Comparison of ENCODE assay signal across 27 mouse cellular contexts in genomic region chr3:90589947-90590346, GRCm38 (mm10). TPM values are rescaled to one million over a fixed set of nuclear protein-coding genes. Genes with fewer than 3 reads are reported as not detected.
A peak's percentile ranks its signal among the peaks of the same experiment; 100 is the strongest.
DNase-seq lines count a peak whose midpoint lies in the region; ATAC-seq and TF ChIP-seq lines count a peak whose summit lies in the region.
"Had no signal": no experiment of that assay in that cellular context is flagged by ENCODE, and none has a peak within 500 bp of the region (broad histone marks: within the 10 kb centered on the region; RNA-seq: fewer than 3 reads in every experiment).

TSS of gene S100a2 (plus strand) at chr3:90590247.

- ATAC-seq in liver, embryonic 15.5 days (ENCODE audit: insufficient read depth) = no peak
- ATAC-seq in inflammation-experienced regulatory T-cells, adult 6 months = no peak
- ATAC-seq: forebrain, postnatal 0 days; midbrain, embryonic 16.5 days had no signal

- H3K27ac ChIP-seq in liver, embryonic 15.5 days (replicated peaks) = peak within 1 kb of the TSS; percentile 53; the same call in 1 of the 2 replicates
- H3K27ac ChIP-seq in thymus, adult 2 months (ENCODE audit: control insufficient read depth, insufficient read depth, low read length) = peak within 1 kb of the TSS; percentile 56
- peak within 1 kb of the TSS; percentile 62; the same call in 1 of the 2 replicates for H3K27ac ChIP-seq in olfactory bulb, adult 2 months (ENCODE audit: insufficient read depth, low read depth, low read length)
- H3K27ac ChIP-seq in cerebellum, adult 2 months (ENCODE audit: insufficient read depth, low read length) = no peak within 1 kb of the TSS
- H3K27ac ChIP-seq: heart, adult 2 months; hindbrain, embryonic 13.5 days; kidney, postnatal 0 days; left cerebral cortex, adult 2 months; midbrain, embryonic 10.5 days had no signal

- 49% methylated on average over 8 of the region's 8 CpGs for WGBS in liver, embryonic 15.5 days (ENCODE audit: insufficient replicate concordance)
- 92% methylated on average over 8 of the region's 8 CpGs for WGBS in thymus, adult 2 months
- 94% methylated on average over 8 of the region's 8 CpGs for WGBS in olfactory bulb, adult 2 months
- WGBS in cerebellum, adult 2 months = 93% methylated on average over 8 of the region's 8 CpGs

- H3K9ac ChIP-seq in liver, embryonic 15.5 days = no peak within 1 kb of the TSS
- H3K9ac ChIP-seq: forebrain, postnatal 0 days; hindbrain, embryonic 13.5 days; lung, embryonic 14.5 days had no signal

- H3K4me1 ChIP-seq in liver, embryonic 15.5 days (replicated peaks) = peaks cover 3% of the 10 kb centered on the region; the same call in 1 of the 2 replicates
- H3K4me1 ChIP-seq in thymus, adult 2 months (replicated peaks; ENCODE audit: control insufficient read depth, insufficient read depth, low read length) = peaks cover 39% of the 10 kb centered on the region
- H3K4me1 ChIP-seq in olfactory bulb, adult 2 months (ENCODE audit: control insufficient read depth, insufficient read depth, low read length) = peaks cover 23% of the 10 kb centered on the region
- H3K4me1 ChIP-seq in cerebellum, adult 2 months (ENCODE audit: control insufficient read depth, insufficient read depth, low read length) = no peaks in the 10 kb centered on the region; the same call in 1 of the 2 replicates
- H3K4me1 ChIP-seq: hindbrain, embryonic 13.5 days; midbrain, embryonic 10.5 days had no signal

- H3K4me3 ChIP-seq in liver, embryonic 15.5 days (replicated peaks) = no peak within 1 kb of the TSS
- H3K4me3 ChIP-seq in thymus, adult 2 months (ENCODE audit: control insufficient read depth, insufficient read depth, low read length) = no peak within 1 kb of the TSS
- no peak within 1 kb of the TSS for H3K4me3 ChIP-seq in olfactory bulb, adult 2 months (ENCODE audit: insufficient read depth, low read depth, low read length)
- no peak within 1 kb of the TSS for H3K4me3 ChIP-seq in cerebellum, adult 2 months (replicated peaks; ENCODE audit: insufficient read depth, low read depth, low read length)
- H3K4me3 ChIP-seq: heart, adult 2 months; hindbrain, embryonic 13.5 days; left cerebral cortex, adult 2 months; midbrain, embryonic 10.5 days had no signal

- H3K36me3 ChIP-seq in liver, embryonic 15.5 days (replicated peaks) = no peaks in the 10 kb centered on the region
- H3K36me3 ChIP-seq in thymus, adult 2 months (ENCODE audit: control insufficient read depth, insufficient read depth, low read length) = no peaks in the 10 kb centered on the region
- H3K36me3 ChIP-seq: hindbrain, embryonic 13.5 days; midbrain, embryonic 10.5 days had no signal

- TF ChIP-seq CTCF in thymus, adult 2 months (IDR thresholded peaks at IDR 0.05; ENCODE audit: borderline replicate concordance, control insufficient read depth, extremely low read depth, insufficient read depth, low read length, poor library complexity) = no peak
- no peak for TF ChIP-seq CTCF in olfactory bulb, adult 2 months (IDR thresholded peaks at IDR 0.05; ENCODE audit: insufficient read depth, low read depth, low read length)
- TF ChIP-seq CTCF in cerebellum, adult 2 months (IDR thresholded peaks at IDR 0.05; ENCODE audit: borderline replicate concordance, insufficient read depth, low read depth, low read length) = no peak

- H3K27me3 ChIP-seq in liver, embryonic 15.5 days = no peaks in the 10 kb centered on the region
- no peaks in the 10 kb centered on the region for H3K27me3 ChIP-seq in thymus, adult 2 months (ENCODE audit: control insufficient read depth, insufficient read depth, low read length)
- no peaks in the 10 kb centered on the region for H3K27me3 ChIP-seq in cerebellum, adult 2 months (ENCODE audit: control insufficient read depth, insufficient read depth, low read length)
- H3K27me3 ChIP-seq: hindbrain, embryonic 13.5 days had no signal

- TF ChIP-seq POLR2A in thymus, adult 2 months (IDR thresholded peaks at IDR 0.05; ENCODE audit: control insufficient read depth, extremely low read depth, insufficient read depth, low read length, poor library complexity) = no peak
- no peak for TF ChIP-seq POLR2A in olfactory bulb, adult 2 months (IDR thresholded peaks at IDR 0.05; ENCODE audit: insufficient read depth, low read depth, low read length)
- TF ChIP-seq POLR2A in cerebellum, adult 2 months (IDR thresholded peaks at IDR 0.05; ENCODE audit: borderline replicate concordance, insufficient read depth, low read length) = no peak

- DNase-seq in liver = no peak
- no peak for DNase-seq in thymus, adult 2 months
- no peak for DNase-seq in thymus, postnatal 36 days
- no peak for DNase-seq in cerebellum, adult 2 months
- DNase-seq: adrenal gland, postnatal 36 days; cerebellum, adult 9-10 months; forebrain, postnatal 0 days; gastrocnemius, postnatal 36 days; heart, adult 2 months; heart, postnatal 36 days; lung, embryonic 14.5 days; lung, postnatal 36 days; right cerebral cortex, postnatal 14 days had no signal

- H3K4me2 ChIP-seq in liver, embryonic 15.5 days = no peak within 1 kb of the TSS; the same call in 1 of the 2 replicates
- H3K4me2 ChIP-seq: hindbrain, embryonic 13.5 days; lung, embryonic 14.5 days had no signal

- no peaks in the 10 kb centered on the region for H3K9me3 ChIP-seq in liver, embryonic 15.5 days (replicated peaks)
- H3K9me3 ChIP-seq: hindbrain, embryonic 13.5 days; midbrain, embryonic 10.5 days had no signal

RNA-seq across cellular contexts. Expression of gene S100a2, which starts in this region (rescaled TPM):
- polyA plus RNA-seq in liver, embryonic 15.5 days (2015; fragmentation: Nextera tagmentation; extraction: Ambion mirVana) = not detected in 2 replicates
- not detected in 2 replicates for polyA plus RNA-seq in thymus, adult 2 months (2012; rRNA removed)
- not detected in 2 replicates for polyA plus RNA-seq in olfactory bulb, adult 2 months (2012; ENCODE audit: insufficient read depth, insufficient read length, low replicate concordance, missing spikeins)
- 1 to 10 TPM in 1 of 3 experiments, not detected in 2; 2.6 TPM for polyA plus RNA-seq in inflammation-experienced regulatory T-cells, adult 6 months (2017; shearing (Covaris generic))
- not detected in 2 replicates for polyA plus RNA-seq in cerebellum, adult 2 months (2012; rRNA removed)
- polyA plus RNA-seq: forebrain, embryonic 11.5 days; forebrain, postnatal 0 days; heart, adult 2 months; heart, embryonic 14.5 days; hindbrain, embryonic 13.5 days; kidney, adult 2 months; kidney, postnatal 0 days; large intestine, adult 2 months; limb, embryonic 14.5 days; lung, embryonic 14.5 days; midbrain, embryonic 10.5 days; midbrain, embryonic 16.5 days; urinary bladder, adult 2 months had no signal
